8 mouse cellular contexts compared by ENCODE assay signal in the genomic region with DNA sequence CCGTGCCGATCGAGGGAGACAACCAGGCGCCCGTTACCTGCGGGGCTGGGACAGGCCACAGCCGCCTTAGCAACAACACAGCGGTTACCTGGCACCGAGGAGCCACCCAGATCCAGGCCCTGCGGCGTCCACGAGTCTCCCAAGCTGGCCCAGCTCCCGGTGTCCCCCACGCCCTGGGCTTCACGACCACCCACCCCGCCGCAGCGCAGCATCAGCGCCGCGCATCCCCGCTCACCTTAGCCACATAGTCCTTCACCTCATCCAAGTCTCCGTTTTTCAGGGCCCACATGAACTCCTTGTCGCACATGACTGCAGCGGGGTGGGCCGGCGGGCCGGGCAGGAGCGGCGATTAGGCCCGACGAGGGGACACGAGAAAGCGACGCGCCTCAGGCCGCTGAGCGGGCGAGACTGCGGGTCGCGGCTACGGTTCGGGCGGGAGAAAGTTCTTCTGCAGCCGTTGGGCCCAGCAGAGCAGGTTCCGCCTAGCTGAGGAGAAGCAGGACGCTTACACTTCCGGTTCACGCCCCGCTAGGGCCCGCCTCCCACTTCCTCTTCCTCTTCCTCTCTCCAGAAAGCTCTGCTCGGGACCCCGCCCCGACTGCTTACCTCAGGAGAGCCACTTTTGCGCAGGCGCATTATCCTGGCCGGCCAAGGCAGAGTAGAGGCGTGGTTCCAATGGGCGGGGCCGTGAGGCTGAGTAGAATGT. TPM values are rescaled to one million over a fixed set of nuclear protein-coding genes. Genes with fewer than 3 reads are reported as not detected.
A peak's percentile ranks its signal among the peaks of the same experiment; 100 is the strongest.
DNase-seq lines count a peak whose midpoint lies in the region; ATAC-seq and TF ChIP-seq lines count a peak whose summit lies in the region.

A gene (minus strand): TSS at position 585 of the 706 bp plus-strand sequence.

- no peaks in the 10 kb centered on the region for H3K27me3 ChIP-seq in embryonic facial prominence, embryonic 13.5 days
- H3K27me3 ChIP-seq in kidney, adult 2 months (replicated peaks; ENCODE audit: control insufficient read depth, insufficient read depth, low read length), result no peaks in the 10 kb centered on the region; the same call in 1 of the 2 replicates
- H3K27me3 ChIP-seq in limb, embryonic 12.5 days, result no peaks in the 10 kb centered on the region
- H3K27me3 ChIP-seq in midbrain, embryonic 15.5 days (replicated peaks), result no peaks in the 10 kb centered on the region
- H3K27me3 ChIP-seq in spleen, adult 2 months (ENCODE audit: control insufficient read depth, insufficient read depth, low read length), result no peaks in the 10 kb centered on the region

- ATAC-seq in embryonic facial prominence, embryonic 13.5 days (ENCODE audit: insufficient number of reproducible peaks, insufficient read depth, low FRiP score, low TSS enrichment, low read depth), result peak; percentile 96
- ATAC-seq in limb, embryonic 12.5 days (ENCODE audit: insufficient number of reproducible peaks, insufficient read depth, low FRiP score, low TSS enrichment, low read depth), result peak; percentile 100
- peak; percentile 100 for ATAC-seq in midbrain, embryonic 15.5 days (replicated peaks)

- TF ChIP-seq POLR2A in kidney, adult 2 months (IDR thresholded peaks at IDR 0.05; ENCODE audit: low read depth, low read length), result peak; percentile 64
- peak; percentile 55 for TF ChIP-seq POLR2A in spleen, adult 2 months (IDR thresholded peaks at IDR 0.05; ENCODE audit: low read depth, low read length)

- H3K4me1 ChIP-seq in embryonic facial prominence, embryonic 13.5 days, result peaks cover 11% of the 10 kb centered on the region
- H3K4me1 ChIP-seq in kidney, adult 2 months (ENCODE audit: control insufficient read depth, insufficient read depth, low read length), result peaks cover 4% of the 10 kb centered on the region; the same call in 1 of the 2 replicates
- H3K4me1 ChIP-seq in limb, embryonic 12.5 days (replicated peaks), result peaks cover 13% of the 10 kb centered on the region
- H3K4me1 ChIP-seq in midbrain, embryonic 15.5 days, result peaks cover 19% of the 10 kb centered on the region
- peaks cover 11% of the 10 kb centered on the region for H3K4me1 ChIP-seq in spleen, adult 2 months (ENCODE audit: control insufficient read depth, insufficient read depth, insufficient read length)

- H3K9ac ChIP-seq in embryonic facial prominence, embryonic 13.5 days, result peak within 1 kb of the TSS; percentile 97
- H3K9ac ChIP-seq in limb, embryonic 12.5 days (replicated peaks), result peak within 1 kb of the TSS; percentile 95
- H3K9ac ChIP-seq in midbrain, embryonic 15.5 days, result peak within 1 kb of the TSS; percentile 73

- H3K4me2 ChIP-seq in embryonic facial prominence, embryonic 13.5 days, result peak within 1 kb of the TSS; percentile 74
- H3K4me2 ChIP-seq in limb, embryonic 12.5 days, result peak within 1 kb of the TSS; percentile 77
- peak within 1 kb of the TSS; percentile 67 for H3K4me2 ChIP-seq in midbrain, embryonic 15.5 days

- no peaks in the 10 kb centered on the region for H3K36me3 ChIP-seq in embryonic facial prominence, embryonic 13.5 days
- no peaks in the 10 kb centered on the region for H3K36me3 ChIP-seq in kidney, adult 2 months (ENCODE audit: control insufficient read depth, insufficient read depth, low read length)
- no peaks in the 10 kb centered on the region for H3K36me3 ChIP-seq in limb, embryonic 12.5 days
- H3K36me3 ChIP-seq in midbrain, embryonic 15.5 days (replicated peaks), result no peaks in the 10 kb centered on the region
- H3K36me3 ChIP-seq in spleen, adult 2 months (ENCODE audit: control insufficient read depth, insufficient read depth, low read length), result no peaks in the 10 kb centered on the region

- TF ChIP-seq CTCF in kidney, adult 2 months (conservative IDR thresholded peaks at IDR 0.05; ENCODE audit: insufficient read depth, insufficient read length, low read depth, low read length), result no peak
- TF ChIP-seq CTCF in spleen, adult 2 months (IDR thresholded peaks at IDR 0.05; ENCODE audit: extremely low read depth, insufficient read depth, insufficient read length, insufficient replicate concordance), result no peak

- peak within 1 kb of the TSS; percentile 87 for H3K27ac ChIP-seq in embryonic facial prominence, embryonic 13.5 days
- peak within 1 kb of the TSS; percentile 22; the same call in 1 of the 2 replicates for H3K27ac ChIP-seq in kidney, adult 2 months (ENCODE audit: insufficient read depth, low read depth, low read length)
- peak within 1 kb of the TSS; percentile 84 for H3K27ac ChIP-seq in limb, embryonic 12.5 days
- H3K27ac ChIP-seq in midbrain, embryonic 15.5 days, result peak within 1 kb of the TSS; percentile 68
- H3K27ac ChIP-seq in spleen, adult 2 months (ENCODE audit: insufficient read depth, low read length), result peak within 1 kb of the TSS; percentile 91

- H3K9me3 ChIP-seq in embryonic facial prominence, embryonic 13.5 days, result no peaks in the 10 kb centered on the region
- no peaks in the 10 kb centered on the region for H3K9me3 ChIP-seq in limb, embryonic 12.5 days
- H3K9me3 ChIP-seq in midbrain, embryonic 15.5 days, result no peaks in the 10 kb centered on the region

- WGBS in embryonic facial prominence, embryonic 13.5 days, result under 1% methylated on average over 61 of the region's 61 CpGs
- under 1% methylated on average over 61 of the region's 61 CpGs for WGBS in kidney, adult 2 months
- under 1% methylated on average over 61 of the region's 61 CpGs for WGBS in limb, embryonic 12.5 days
- under 1% methylated on average over 61 of the region's 61 CpGs for WGBS in midbrain, embryonic 15.5 days
- under 1% methylated on average over 60 of the region's 61 CpGs for WGBS in spleen, adult 2 months

- peak within 1 kb of the TSS; percentile 99 for H3K4me3 ChIP-seq in embryonic facial prominence, embryonic 13.5 days
- peak within 1 kb of the TSS; percentile 92 for H3K4me3 ChIP-seq in kidney, adult 2 months (ENCODE audit: insufficient read depth, low read depth, low read length)
- H3K4me3 ChIP-seq in limb, embryonic 12.5 days (replicated peaks), result peak within 1 kb of the TSS; percentile 96
- peak within 1 kb of the TSS; percentile 60 for H3K4me3 ChIP-seq in midbrain, embryonic 15.5 days
- H3K4me3 ChIP-seq in spleen, adult 2 months (ENCODE audit: extremely low read depth, insufficient read depth, insufficient read length), result peak within 1 kb of the TSS; percentile 98

- peak; percentile 91 for DNase-seq in 3134 (ENCODE audit: extremely low read depth, insufficient read length, low spot score)
- peak; percentile 99 for DNase-seq in adrenal gland, postnatal 36 days
- DNase-seq in heart, adult 18-20 months, result peak; percentile 100
- DNase-seq in kidney, adult 2 months, result peak; percentile 99
- DNase-seq in spleen, adult 2 months (ENCODE audit: low read depth in 1 of 2, low spot score in 2 of 2), result peak; percentile 95 to 98

RNA-seq across cellular contexts. Expression of the gene that starts here (rescaled TPM):
- total RNA-seq in adrenal gland, postnatal 36 days (2021), result 100 to 1,000 TPM; 115 to 130 TPM
- 153 and 158 TPM in 2 replicates for polyA plus RNA-seq in embryonic facial prominence, embryonic 13.5 days (2015; fragmentation: Nextera tagmentation; extraction: Ambion mirVana)
- 10 to 100 TPM; 44.7 to 52.5 TPM for total RNA-seq in heart, adult 18-20 months (2021)
- polyA plus RNA-seq in kidney, adult 2 months (2012; rRNA removed), result 37.3 and 46.9 TPM in 2 replicates
- 149 and 159 TPM in 2 replicates for polyA plus RNA-seq in limb, embryonic 12.5 days (2016; fragmentation: Nextera tagmentation; extraction: Ambion mirVana)
- polyA plus RNA-seq in midbrain, embryonic 15.5 days (2015; fragmentation: Nextera tagmentation; extraction: Ambion mirVana), result 207 and 212 TPM in 2 replicates
- polyA plus RNA-seq in spleen, adult 2 months (2012; rRNA removed), result 63.4 and 67.1 TPM in 2 replicates

Comparison
In these comparisons a context has a peak if more than half of its experiments do, and no peak if none do; other contexts are left out.
1. Peak in every context shown above with its lines: DNase-seq, ATAC-seq, H3K4me3 ChIP-seq and H3K27ac ChIP-seq.
2. H3K27ac ChIP-seq: peak in every context shown above with its lines; median percentile 91 in spleen, adult 2 months; 87 in embryonic facial prominence, embryonic 13.5 days; 84 in limb, embryonic 12.5 days; 68 in midbrain, embryonic 15.5 days; 22 in kidney, adult 2 months.